Mouse (Mus musculus) gastrocnemius, postnatal 14 days (tissue): ENCODE data around the gene Ascc2. TPM values are rescaled to one million over a fixed set of nuclear protein-coding genes. Genes with fewer than 3 reads are reported as not detected.
"Not testable (repeated sequence)": the region's sequence is repeated elsewhere in the genome, so short reads cannot be mapped to it uniquely, and the experiment has no call there.

Experiments
- DNase-seq: peaks from one replicate; pipeline ENCODE4 v3.0.0; 2021; ENCODE audit warnings: mixed read lengths
- intact Hi-C: fragments of 180-260 bp; cut with DNase I; formaldehyde crosslinking; loops from one replicate; pipeline ENCODE4 v1.15.1; 2025; ENCODE audit warnings: low total_unique reads
- total RNA-seq, 2 experiments: library from RNA; stranded (reverse); gene quantifications; 2 replicates each; pipeline ENCODE4 v1.2.3; 2021

Gene Ascc2
- total RNA-seq, 2 experiments from 2014 or later, result 13.1 to 13.7 TPM

DNA sequence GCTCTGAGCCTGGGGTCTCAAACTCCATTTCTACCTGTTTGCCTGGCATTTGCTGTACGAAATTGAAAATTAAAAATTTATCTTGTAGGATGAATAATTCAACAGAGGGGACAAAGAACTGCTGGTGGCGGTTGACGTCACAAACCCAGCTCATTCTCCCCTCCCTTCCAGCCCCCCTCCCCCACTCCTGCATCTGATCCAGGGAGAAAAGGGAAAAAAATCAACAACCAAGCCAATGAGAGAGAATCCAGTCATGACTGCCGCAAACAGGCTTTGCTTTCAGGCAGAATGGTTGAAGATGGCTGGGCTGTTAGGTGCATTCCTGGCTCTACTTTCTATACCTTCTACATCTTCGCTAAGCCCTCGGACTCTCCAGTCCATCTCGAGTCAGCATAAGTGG is 11.6 kb upstream of the Ascc2 start:
- intact Hi-C loops, result no loop called here
- DNase-seq, result no peak

DNA sequence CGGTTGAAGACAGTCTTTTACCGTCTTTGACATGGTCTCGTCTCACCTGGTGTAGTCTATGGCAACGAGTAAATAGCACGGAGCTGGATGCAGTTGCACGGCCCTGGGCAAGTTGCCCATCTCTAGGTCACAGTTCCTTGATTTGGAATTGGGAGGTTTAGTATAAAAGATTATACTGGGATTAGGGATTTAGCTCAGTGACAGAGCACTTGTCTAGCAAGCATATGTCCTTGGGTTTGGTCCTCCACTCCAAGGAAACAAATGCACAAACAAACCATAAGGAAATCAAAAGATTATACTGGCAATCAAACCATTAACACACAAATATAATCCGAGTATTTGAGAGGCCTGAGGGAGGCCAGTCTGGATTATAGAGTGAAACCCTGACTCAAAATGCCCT is 9.9 kb upstream of the Ascc2 start:
- intact Hi-C loops, result no loop called here
- no peak for DNase-seq

DNA sequence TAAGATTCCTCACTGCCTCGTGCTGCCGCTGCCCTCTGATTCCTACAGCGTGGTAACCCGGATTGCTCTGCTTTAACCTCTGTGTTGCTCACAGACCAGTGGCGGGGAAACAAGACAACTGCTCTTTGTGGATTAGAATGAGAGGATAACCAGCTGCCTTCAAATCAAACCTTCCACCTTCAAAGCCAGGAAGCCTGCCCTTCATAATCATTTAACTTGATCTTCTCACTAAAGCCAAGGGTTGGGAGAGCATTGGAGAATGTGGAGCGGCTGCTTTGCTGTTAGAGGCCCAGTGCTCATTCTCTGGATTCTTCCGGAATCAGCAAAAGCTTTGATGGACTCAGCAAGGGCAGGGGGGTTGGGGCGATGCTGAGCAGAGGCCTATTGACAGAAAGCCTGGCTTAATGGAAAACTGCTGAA is 7.7 kb upstream of the Ascc2 start:
- intact Hi-C loops, result no loop called here
- DNase-seq, result no peak

DNA sequence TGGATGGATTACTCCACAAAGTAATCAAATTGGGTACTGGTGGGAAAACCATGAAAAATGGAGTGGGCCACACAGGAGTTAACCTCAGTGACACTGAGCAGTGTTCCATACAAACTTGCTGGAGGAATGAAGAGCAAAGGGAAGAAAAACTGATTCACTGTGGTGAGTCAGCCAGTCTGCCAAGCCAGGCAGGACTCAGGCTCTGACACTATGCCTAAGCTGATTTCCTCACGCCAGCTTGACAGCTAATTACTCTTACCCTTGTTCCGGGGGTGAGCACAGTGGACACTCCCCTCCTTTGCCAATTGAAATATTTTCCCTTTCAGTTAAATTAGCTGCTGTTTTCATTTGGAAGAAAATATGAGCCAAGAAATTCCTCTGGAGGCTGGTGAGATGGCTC is 4.1 kb upstream of the Ascc2 start:
- intact Hi-C loops, result no loop called here
- no peak for DNase-seq

DNA sequence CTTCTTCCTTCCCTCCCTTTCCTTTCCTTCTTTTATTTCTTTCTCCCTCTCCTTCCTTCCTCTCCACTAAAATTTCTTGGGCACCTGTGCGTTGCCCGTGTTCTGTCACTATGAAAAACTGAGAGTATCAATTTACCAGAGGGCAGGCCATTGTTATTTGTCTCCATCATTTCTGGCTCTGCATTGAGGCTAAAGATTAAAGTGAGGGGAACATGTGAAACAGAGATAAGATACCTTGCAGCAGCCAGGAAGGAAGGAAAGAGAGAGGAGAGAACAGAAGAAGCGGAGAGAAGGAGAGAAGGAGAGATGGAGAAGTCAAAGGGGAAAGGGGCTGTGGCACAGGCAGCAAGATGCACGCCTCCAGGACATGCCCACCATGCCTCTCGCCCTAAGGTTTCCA is 3.2 kb upstream of the Ascc2 start:
- intact Hi-C loops, result no loop called here
- no peak for DNase-seq

DNA sequence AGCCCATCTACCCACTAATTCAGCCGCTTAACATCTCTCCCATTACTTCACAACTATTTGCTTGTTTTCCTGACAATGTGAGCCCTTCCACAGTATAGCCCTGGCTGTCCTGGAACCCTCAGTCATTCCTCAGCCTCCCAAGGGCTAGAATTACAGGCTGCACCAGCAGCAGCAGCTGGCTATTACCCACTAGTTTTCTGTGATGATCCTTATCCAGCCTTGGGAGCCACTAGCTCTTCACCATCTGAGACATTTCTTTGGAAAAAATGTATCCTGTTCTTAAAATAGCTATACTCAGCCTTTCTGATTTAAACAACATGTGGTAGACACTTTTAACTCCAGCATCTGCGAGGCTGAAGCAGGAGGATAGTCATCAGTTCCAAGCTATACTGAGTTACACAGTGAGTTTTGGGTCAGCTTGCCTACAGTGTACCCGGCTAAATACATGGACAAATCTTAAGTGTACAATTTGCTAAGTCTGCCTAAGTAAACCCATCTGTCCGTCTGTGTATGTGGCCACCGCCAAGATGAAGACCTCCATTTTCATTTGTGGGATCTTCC is 685 bp upstream of the Ascc2 start:
- no peak for DNase-seq
- intact Hi-C loops, result no loop called here

DNA sequence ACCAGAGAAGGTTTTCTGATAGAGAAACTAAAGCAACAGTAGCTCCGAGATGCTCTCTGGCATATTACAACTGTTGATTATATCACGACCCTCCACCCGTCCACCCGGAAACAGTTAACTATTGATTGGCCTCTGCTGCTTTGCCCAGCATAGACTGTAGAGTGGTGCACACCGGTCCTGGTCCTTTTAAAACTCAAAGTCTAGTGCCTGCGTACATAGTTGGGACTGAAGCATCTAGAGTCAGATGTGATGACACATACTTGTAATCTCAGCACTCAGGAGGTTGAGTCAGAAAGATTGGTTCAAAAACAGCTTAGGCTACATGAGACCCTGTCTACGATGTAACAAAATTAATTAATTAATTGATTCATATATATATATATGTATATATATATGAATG is 714 bp downstream of the Ascc2 start:
- intact Hi-C loops, result no loop called here

DNA sequence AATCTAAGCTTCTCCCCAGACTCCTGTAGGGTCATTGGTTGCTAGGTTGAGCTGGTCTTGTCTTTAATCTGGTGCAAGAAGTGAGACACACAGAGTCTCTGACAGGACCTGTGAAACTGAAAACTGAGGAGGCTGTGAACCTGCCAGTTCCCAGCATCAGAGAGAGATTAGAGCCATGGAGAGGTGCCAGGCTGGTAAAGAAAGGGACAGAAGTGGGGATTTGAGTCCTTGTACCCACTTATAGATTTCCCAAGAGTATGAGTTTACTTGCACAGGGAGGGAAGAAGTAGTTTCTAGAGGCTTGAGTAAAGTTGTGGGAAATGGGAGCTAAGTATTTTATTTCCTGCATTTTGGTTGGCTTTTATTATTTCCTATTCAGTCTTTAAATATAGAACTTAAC is 3.6 kb downstream of the Ascc2 start:
- intact Hi-C loops, result no loop called here
- DNase-seq, result no peak

More for the DNA sequence above, 714 bp downstream of the Ascc2 start:
- DNase-seq, result no peak

DNA sequence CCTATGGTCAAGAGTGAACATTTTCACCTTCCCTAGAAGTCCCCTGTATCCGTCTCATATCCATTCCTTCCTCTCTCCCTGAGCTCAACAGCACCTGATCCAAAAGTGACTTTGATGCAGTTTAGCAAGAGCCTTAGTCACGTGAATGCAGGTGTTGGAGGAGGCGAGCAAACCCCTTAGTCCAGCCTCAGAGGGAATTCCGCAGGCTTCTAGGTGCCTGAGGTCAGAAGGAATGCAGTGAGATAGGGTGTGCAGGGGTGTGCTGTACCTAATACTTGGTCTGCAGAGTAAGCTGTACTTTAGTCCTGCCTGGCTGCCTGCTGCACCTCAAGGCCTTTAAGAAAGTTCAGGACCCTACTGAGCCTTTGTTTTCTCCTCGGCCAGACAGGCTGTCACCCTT is 6.2 kb downstream of the Ascc2 start:
- intact Hi-C loops, result no loop called here
- no peak for DNase-seq

DNA sequence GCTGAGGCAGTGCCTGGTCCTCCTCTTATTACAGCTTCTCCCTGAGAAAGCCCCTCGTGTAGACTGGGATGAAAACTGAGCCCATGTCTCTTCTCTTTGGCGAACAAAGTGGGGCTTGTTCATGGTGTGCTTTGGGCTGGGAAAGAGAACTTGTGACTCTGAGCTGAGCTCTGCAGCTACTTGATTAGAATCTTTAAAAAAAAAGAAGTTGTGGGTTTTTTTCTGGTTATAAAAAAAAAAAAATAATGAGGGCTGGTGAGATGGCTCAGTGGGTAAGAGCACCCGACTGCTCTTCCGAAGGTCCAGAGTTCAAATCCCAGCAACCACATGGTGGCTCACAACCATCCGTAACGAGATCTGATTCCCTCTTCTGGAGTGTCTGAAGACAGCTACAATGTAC is 7.6 kb downstream of the Ascc2 start:
- DNase-seq, intact Hi-C loops: not testable (repeated sequence)

DNA sequence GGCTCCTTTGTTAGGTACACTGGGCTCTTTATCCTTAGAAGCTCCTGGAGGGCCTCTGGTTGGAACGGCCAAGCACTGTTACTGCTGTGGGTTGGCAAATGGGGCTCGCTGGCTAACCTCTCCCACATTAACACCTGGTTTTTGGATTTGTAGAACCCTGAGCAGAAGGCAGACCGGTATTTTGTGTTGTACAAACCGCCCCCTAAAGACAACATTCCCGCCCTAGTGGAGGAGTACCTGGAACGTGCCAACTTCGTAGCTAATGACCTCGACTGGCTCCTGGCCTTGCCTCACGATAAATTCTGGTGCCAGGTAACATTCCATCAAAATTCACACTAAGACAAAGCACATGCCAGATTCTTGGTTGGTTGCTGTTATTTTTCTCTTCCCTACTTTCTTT is 8.9 kb downstream of the Ascc2 start:
- intact Hi-C loops, result no loop called here
- no peak for DNase-seq

DNA sequence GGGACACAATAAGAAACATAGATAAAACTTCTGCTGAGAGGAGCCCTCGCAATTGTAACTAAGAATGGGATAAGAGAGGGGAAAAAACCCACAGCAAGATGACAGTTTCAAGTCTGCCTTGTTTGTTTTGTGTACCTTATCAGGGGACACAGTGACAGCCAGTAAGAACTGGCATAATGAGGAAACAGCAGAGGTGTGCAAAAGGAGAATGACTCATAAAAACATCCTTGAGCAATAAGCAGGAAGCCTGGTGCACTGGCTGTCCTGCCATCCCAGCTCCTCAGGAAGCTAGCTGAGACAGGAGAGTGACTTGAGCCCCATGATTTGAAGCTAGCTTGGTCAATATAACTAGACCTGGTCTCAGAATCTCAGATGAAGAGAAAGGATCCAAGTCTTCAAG is 22.3 kb downstream of the Ascc2 start:
- no peak for DNase-seq
- intact Hi-C loops, result loop anchor here (10.0 kb wide), 1 partner anchor 155 kb away; no protein-coding TSS in a partner anchor

DNA sequence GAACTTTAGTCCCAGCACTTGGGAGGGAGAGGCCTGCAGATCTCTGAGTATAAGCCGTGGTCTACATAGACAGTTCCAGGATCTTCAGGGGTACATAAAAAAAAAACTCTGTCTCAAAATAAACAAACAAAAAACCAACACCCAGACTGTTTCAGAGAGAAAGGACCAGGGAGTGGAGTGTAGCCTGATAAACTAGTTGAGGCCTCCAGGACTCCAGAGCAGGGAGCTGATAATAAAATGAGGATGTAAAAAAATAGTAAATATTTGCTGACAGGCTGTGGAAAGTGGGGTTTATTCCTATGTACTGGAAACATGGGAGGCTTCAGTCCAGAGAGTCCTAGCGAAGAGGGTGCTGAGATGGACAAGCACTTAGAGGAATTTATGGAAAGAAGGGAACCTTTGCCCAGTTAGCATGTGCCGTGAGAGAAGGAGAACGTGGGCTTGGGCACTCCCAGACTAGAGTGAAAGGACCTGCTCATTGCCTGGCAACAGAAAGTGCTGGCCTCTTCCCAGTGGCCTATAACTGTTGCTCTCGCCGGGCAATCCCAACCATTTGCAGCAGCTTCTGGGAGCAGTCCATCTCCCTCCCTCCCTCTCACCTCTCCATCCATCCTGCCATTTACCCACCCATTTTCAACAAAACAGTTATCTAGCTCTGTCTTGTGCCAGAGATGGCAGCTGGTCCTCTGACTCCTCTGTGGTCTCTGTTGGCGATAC is 22.9 kb downstream of the Ascc2 start:
- DNase-seq, result no peak
- intact Hi-C loops, result no loop called here

DNA sequence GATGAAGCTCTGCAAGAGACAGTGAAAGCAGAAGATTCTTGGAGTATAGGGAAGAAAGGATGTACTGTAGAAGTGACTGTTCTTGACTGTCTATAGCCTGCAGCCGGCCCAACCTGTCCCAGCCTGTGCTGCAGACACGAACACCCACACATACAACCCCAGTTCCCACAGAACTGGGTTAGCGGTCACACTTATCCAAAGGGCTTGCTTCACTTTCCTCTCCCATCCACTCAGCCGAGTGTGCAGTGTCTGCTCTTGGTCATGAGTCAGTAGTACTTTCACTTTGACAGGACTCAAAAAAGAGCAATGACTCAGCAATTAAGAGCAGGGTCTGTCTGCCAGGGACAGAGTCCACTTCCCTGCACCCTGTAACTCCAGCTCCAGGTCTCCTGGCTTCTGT is 23.8 kb downstream of the Ascc2 start:
- intact Hi-C loops, result no loop called here
- no peak for DNase-seq

DNA sequence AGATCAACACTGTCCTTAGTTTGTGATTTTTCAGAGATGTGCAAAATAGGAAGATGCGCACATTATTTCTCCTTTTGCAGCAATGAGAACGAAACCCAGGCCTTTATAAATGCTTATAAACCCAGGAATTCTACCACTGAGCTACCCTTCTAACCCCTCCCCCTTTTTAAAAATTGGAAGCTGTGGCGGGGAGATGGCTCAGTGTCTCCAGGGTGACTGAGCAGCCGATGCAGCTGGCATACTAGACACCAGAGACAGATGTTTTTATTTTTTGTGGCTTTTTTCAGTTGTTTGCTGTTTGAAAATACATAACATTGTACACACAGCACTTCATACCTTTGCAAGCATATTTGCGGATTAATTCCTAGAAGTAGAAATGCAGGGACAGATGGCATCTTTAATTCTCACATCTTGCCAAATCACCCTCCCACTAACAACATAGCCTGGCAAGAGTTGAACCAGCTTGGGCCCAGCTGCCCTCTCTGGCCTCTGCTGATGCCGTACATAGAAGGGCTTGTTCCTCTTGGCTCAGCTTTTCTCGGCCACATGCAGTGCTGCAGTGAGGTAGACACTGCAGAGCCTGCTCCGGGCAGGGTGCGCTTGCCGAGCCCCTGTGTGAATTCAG is 24.4 kb downstream of the Ascc2 start:
- intact Hi-C loops, result no loop called here

DNA sequence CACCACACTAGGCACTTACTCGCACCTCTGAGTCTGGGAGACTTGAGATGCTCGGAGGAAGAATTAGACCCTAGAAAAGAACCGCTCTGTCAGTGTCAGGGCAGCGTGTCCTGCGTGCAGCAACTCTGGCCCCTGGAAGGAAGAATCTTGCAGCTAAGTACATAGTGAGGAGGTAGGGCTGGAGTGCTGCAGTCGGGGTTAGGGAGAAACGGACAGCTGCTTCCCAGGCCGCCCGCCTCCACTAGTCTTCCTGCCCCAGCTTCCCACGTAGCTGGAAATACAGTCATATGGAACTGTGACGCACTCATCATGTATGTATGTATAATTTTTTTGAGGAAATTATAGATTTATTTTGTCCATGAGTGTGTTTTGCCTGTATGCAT is 24.9 kb downstream of the Ascc2 start:
- intact Hi-C loops, result no loop called here
- DNase-seq, result no peak

More for the DNA sequence above, 24.4 kb downstream of the Ascc2 start:
- peak; percentile 21 for DNase-seq

DNA sequence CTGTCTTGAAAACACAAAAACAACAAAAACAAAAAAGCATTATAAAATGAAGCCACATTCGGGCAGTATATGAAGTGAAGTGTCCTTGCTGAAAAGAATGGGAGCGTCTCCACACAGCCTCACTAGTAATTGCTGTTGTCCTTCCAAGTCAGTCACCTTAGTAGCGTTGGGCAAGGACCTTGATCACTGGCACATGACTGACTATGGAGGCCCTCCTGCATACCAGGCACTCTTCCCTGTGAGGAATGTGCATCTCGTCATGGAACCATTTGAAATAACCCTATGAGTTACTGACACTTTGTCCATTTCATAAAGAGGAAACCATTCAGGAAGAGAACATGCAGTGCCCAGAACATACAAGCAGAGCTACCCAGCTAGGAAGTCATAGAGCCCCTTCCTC is 34.2 kb downstream of the Ascc2 start:
- intact Hi-C loops, result no loop called here
- DNase-seq, result no peak

DNA sequence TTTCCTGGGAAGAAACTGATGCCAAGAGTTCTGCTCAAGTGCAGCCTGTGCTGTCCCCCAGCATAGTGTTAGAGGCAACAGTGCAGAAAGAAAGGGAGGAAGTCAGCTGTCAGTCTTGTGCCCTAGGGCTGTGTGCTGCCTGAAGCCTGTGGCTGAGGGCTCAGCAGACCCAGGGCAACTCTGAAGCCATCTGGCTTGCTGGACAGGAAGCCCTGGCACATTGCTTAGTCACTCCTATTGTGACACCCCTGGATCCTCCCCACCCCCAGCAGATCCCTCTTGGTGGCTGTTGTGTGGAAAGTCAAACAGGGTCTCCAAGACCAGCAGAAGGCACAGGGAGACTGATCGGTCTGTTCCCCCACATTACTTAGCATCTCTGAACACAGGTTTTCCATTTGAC is 37.0 kb downstream of the Ascc2 start:
- DNase-seq, result no peak
- intact Hi-C loops, result no loop called here

DNA sequence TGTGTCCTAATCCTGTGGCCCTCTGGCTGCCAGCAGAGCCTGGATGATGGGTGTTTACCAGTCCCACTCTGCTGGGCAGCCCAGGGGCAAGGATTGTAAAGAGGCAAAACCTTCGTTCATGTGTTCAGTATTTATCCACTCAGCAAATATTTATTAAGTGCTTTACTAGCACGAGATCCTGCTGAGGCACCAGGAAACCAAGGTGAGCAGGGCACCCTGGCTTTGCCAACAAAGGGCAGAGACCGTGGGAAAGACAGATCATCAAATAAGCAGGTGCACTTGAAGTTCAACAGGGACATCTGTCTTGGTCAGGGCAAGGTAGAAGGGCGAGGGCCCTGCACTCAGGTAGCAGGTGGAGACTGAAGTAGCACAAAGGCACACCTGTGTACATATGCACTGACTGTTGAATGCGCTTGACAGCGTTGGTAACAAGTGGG is 37.6 kb downstream of the Ascc2 start:
- DNase-seq, result no peak
- intact Hi-C loops, result no loop called here

DNA sequence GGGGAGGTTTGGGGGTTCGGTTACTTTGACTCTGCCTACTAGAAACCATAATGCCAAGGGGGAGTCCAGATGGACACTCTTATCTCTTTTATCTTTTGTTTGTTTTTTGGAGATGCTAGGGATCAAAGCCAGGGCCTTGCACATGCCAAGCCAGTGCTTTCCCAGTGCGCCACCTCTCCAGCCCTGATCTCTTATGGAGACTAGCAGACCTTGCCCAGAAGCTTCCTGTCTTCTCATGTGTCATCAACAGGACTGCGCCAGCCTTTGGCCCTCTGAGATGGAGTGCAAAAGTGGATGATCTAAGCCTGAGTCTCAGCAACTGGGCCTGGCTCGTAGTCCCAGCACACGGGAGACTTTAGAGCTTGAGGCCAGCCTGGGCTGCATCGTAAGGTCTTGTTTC is 38.1 kb downstream of the Ascc2 start:
- intact Hi-C loops, result no loop called here
- no peak for DNase-seq

DNA sequence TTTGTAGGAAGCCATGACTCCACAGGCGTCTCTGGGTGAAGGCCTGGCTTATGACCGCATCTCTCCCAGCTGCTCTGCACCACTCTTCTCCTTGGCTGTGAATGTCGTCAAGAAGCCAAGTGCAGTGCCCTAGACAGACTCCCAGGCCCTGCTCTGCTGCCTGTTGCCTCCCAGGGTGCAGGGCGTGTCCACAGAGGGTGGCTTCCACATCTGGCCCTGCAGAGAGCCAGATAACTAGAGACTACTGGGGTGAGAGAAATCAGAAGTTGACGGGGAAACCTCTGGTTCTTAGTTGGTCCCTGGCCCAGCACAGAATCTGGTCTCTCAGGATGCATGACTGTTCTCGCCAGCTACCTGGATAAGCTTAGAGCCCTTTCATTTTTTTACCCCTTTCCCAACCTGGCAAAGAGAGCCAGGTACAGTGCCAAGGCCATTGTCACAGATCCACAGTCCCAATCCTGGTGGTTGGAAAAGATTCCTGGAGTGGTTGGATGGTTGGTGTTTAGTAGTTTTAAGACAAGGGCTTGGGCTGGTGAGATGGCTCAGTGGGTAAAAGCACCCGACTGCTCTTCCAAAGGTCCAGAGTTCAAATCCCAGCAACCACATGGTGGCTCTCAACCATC is 39.8 kb downstream of the Ascc2 start:
- intact Hi-C loops, result no loop called here
- DNase-seq, result no peak
